Mouse (Mus musculus): Measurements from ENCODE around the gene Gnl1.
"Not testable (repeated sequence)": the region's sequence is repeated elsewhere in the genome, so short reads cannot be mapped to it uniquely, and the experiment has no call there.

Gnl1 gene

GRCm38 (mm10) chr17:35994879-35995240 lies 15.2 kb downstream of the Gnl1 start:
- peak; percentile 37 for DNase-seq

GRCm38 (mm10) chr17:35996949-35997348 lies 17.3 kb downstream of the Gnl1 start:
- peak; percentile 98 for DNase-seq

GRCm38 (mm10) chr17:35997713-35998510 lies 18.3 kb downstream of the Gnl1 start:
- peak; percentile 33 for DNase-seq

GRCm38 (mm10) chr17:35998545-35999305 lies 19.1 kb downstream of the Gnl1 start:
- no peak for DNase-seq

GRCm38 (mm10) chr17:35999356-35999755 lies 19.7 kb downstream of the Gnl1 start:
- no peak for DNase-seq

GRCm38 (mm10) chr17:36000349-36000748 lies 20.7 kb downstream of the Gnl1 start:
- no peak for DNase-seq

GRCm38 (mm10) chr17:36001121-36001897 lies 21.7 kb downstream of the Gnl1 start:
- DNase-seq, result no peak

GRCm38 (mm10) chr17:36001966-36002365 lies 22.3 kb downstream of the Gnl1 start:
- no peak for DNase-seq

GRCm38 (mm10) chr17:36003331-36003730 lies 23.7 kb downstream of the Gnl1 start:
- DNase-seq, result no peak

- not testable (repeated sequence) for DNase-seq
Measured at GRCm38 (mm10) chr17:36004409-36004808, 24.8 kb downstream of the Gnl1 start.

- DNase-seq, result no peak
Measured at GRCm38 (mm10) chr17:36014977-36015376, 35.3 kb downstream of the Gnl1 start.

GRCm38 (mm10) chr17:36017046-36017445 lies 37.4 kb downstream of the Gnl1 start:
- DNase-seq, result no peak

- DNase-seq, result no peak
Measured at GRCm38 (mm10) chr17:36018979-36019378, 39.3 kb downstream of the Gnl1 start.

- DNase-seq, result no peak
Measured at GRCm38 (mm10) chr17:36019519-36019918, 39.9 kb downstream of the Gnl1 start.

- DNase-seq, result no peak
Measured at GRCm38 (mm10) chr17:36020191-36021073, 40.8 kb downstream of the Gnl1 start, which contains the start of gene H2-T24. TSS of gene H2-T24 (minus strand) at chr17:36020560.

GRCm38 (mm10) chr17:36021309-36021708 lies 41.7 kb downstream of the Gnl1 start:
- no peak for DNase-seq

GRCm38 (mm10) chr17:36022098-36022497 lies 42.4 kb downstream of the Gnl1 start:
- DNase-seq, result no peak

- DNase-seq, result no peak
Measured at GRCm38 (mm10) chr17:36022922-36023321, 43.3 kb downstream of the Gnl1 start.

GRCm38 (mm10) chr17:36023710-36024654 lies 44.3 kb downstream of the Gnl1 start:
- no peak for DNase-seq

- no peak for DNase-seq
Measured at GRCm38 (mm10) chr17:36025197-36025596, 45.5 kb downstream of the Gnl1 start.

- DNase-seq, result no peak
Measured at GRCm38 (mm10) chr17:36025901-36026300, 46.2 kb downstream of the Gnl1 start.
